In genomic region chr9:120011533-120011932, GRCm38 (mm10) we compare ENCODE assay signal across 8 mouse cellular contexts. TPM values are rescaled to one million over a fixed set of nuclear protein-coding genes. Genes with fewer than 3 reads are reported as not detected.
A peak's percentile ranks its signal among the peaks of the same experiment; 100 is the strongest.
DNase-seq lines count a peak whose midpoint lies in the region; ATAC-seq and TF ChIP-seq lines count a peak whose summit lies in the region.

No protein-coding gene starts in this region.

- peak overlapping the region; percentile 54 for H3K4me3 ChIP-seq in heart, adult 2 months
- H3K4me3 ChIP-seq in kidney, embryonic 14.5 days (ENCODE audit: low read length), result peak overlapping the region; percentile 43
- H3K4me3 ChIP-seq in limb, embryonic 15.5 days, result peak overlapping the region; percentile 43
- H3K4me3 ChIP-seq in midbrain, postnatal 0 days (ENCODE audit: low read depth, low read length), result peak overlapping the region; percentile 43
- peak overlapping the region; percentile 33 for H3K4me3 ChIP-seq in stomach, embryonic 14.5 days (ENCODE audit: low read depth, low read length)

- peak overlapping the region; percentile 39; the same call in 1 of the 2 replicates for H3K9ac ChIP-seq in heart, adult 2 months (ENCODE audit: low read depth, low read length)
- H3K9ac ChIP-seq in kidney, embryonic 14.5 days (ENCODE audit: low read depth, low read length), result 0 out of 2 replicates have a peak overlapping the region, but pooled peaks have one; percentile 23
- no peak overlapping the region for H3K9ac ChIP-seq in limb, embryonic 15.5 days
- H3K9ac ChIP-seq in midbrain, postnatal 0 days (replicated peaks; ENCODE audit: low read length, poor library complexity, severe bottlenecking), result peak overlapping the region; percentile 68
- H3K9ac ChIP-seq in stomach, embryonic 14.5 days (replicated peaks; ENCODE audit: low read depth, low read length), result no peak overlapping the region

- WGBS in heart, adult 2 months, result under 1% methylated on average over 10 of the region's 10 CpGs
- 3% methylated on average over 10 of the region's 10 CpGs for WGBS in kidney, embryonic 14.5 days
- 2% methylated on average over 10 of the region's 10 CpGs for WGBS in limb, embryonic 15.5 days
- 1% methylated on average over 10 of the region's 10 CpGs for WGBS in midbrain, postnatal 0 days
- WGBS in stomach, embryonic 14.5 days, result under 1% methylated on average over 10 of the region's 10 CpGs

- H3K36me3 ChIP-seq in heart, adult 2 months (ENCODE audit: control insufficient read depth, insufficient read depth, low read length), result peaks cover 4% of the 10 kb centered on the region; the same call in 1 of the 2 replicates
- no peaks in the 10 kb centered on the region for H3K36me3 ChIP-seq in kidney, embryonic 14.5 days (ENCODE audit: control insufficient read depth, insufficient read depth, low read length)
- H3K36me3 ChIP-seq in limb, embryonic 15.5 days, result no peaks in the 10 kb centered on the region
- no peaks in the 10 kb centered on the region for H3K36me3 ChIP-seq in midbrain, postnatal 0 days (ENCODE audit: insufficient read depth, low read length)
- no peaks in the 10 kb centered on the region for H3K36me3 ChIP-seq in stomach, embryonic 14.5 days (ENCODE audit: control insufficient read depth, insufficient read depth, low read length)

- H3K9me3 ChIP-seq in kidney, embryonic 14.5 days (ENCODE audit: control insufficient read depth, low read length), result no peaks in the 10 kb centered on the region
- no peaks in the 10 kb centered on the region for H3K9me3 ChIP-seq in limb, embryonic 15.5 days
- no peaks in the 10 kb centered on the region for H3K9me3 ChIP-seq in midbrain, postnatal 0 days (ENCODE audit: low read length)
- no peaks in the 10 kb centered on the region for H3K9me3 ChIP-seq in stomach, embryonic 14.5 days (ENCODE audit: control insufficient read depth, low read depth, low read length)

- H3K4me1 ChIP-seq in heart, adult 2 months (ENCODE audit: control insufficient read depth, insufficient read depth, low read length), result peaks cover 3% of the 10 kb centered on the region
- H3K4me1 ChIP-seq in kidney, embryonic 14.5 days (ENCODE audit: control insufficient read depth, insufficient read depth, low read length), result 0 out of 2 replicates have a peak, but pooled peaks cover 3% of the 10 kb centered on the region
- peaks cover 16% of the 10 kb centered on the region for H3K4me1 ChIP-seq in limb, embryonic 15.5 days
- H3K4me1 ChIP-seq in midbrain, postnatal 0 days (ENCODE audit: insufficient read depth, low read length), result no peaks in the 10 kb centered on the region
- peaks cover 8% of the 10 kb centered on the region; the same call in 1 of the 2 replicates for H3K4me1 ChIP-seq in stomach, embryonic 14.5 days (ENCODE audit: control insufficient read depth, insufficient read depth, low read length)

- no peaks in the 10 kb centered on the region for H3K79me2 ChIP-seq in heart, adult 2 months (replicated peaks; ENCODE audit: control insufficient read depth, insufficient read depth, low read length)

- TF ChIP-seq EP300 in heart, adult 2 months (IDR thresholded peaks at IDR 0.05; ENCODE audit: insufficient read depth, low read depth, low read length), result peak; percentile 52; the same call in 1 of the 2 replicates

- DNase-seq in 3134 (ENCODE audit: extremely low read depth, insufficient read length, low spot score) (peak; percentile 74), adipocyte (ENCODE audit: low spot score) (peak; percentile 86)
- peak; percentile 87 for DNase-seq in embryo, embryonic 11 days
- DNase-seq in heart, adult 2 months, result peak; percentile 69 to 80
- peak; percentile 95 for DNase-seq in midbrain, postnatal 0 days (ENCODE audit: low spot score)

- intact Hi-C loops in heart, adult 2 months (cut with DNase I), result loop anchor here (1.0 kb wide), 1 partner anchor 30 kb away; no protein-coding TSS in a partner anchor

- no peak for TF ChIP-seq POLR2A in heart, adult 2 months (IDR thresholded peaks at IDR 0.05; ENCODE audit: insufficient read depth, low read depth, low read length)

- peak; percentile 56 for ATAC-seq in kidney, embryonic 14.5 days (ENCODE audit: low FRiP score, low TSS enrichment)
- peak; percentile 15 for ATAC-seq in limb, embryonic 15.5 days (ENCODE audit: insufficient number of reproducible peaks, low FRiP score, low TSS enrichment, low read depth)
- peak; percentile 81 for ATAC-seq in midbrain, postnatal 0 days (ENCODE audit: low FRiP score)
- ATAC-seq in stomach, embryonic 14.5 days (ENCODE audit: insufficient number of reproducible peaks, insufficient read depth, low FRiP score, low read depth), result peak; percentile 38

- H3K4me2 ChIP-seq in kidney, embryonic 14.5 days (replicated peaks; ENCODE audit: low read depth, low read length), result peak overlapping the region; percentile 93
- H3K4me2 ChIP-seq in limb, embryonic 15.5 days, result peak overlapping the region; percentile 88
- peak overlapping the region; percentile 74 for H3K4me2 ChIP-seq in midbrain, postnatal 0 days (ENCODE audit: low read depth, low read length, poor library complexity, severe bottlenecking)
- H3K4me2 ChIP-seq in stomach, embryonic 14.5 days (replicated peaks; ENCODE audit: low read depth, low read length), result peak overlapping the region; percentile 85

- TF ChIP-seq CTCF in heart, adult 2 months (IDR thresholded peaks at IDR 0.05), result peak; percentile 81
- peak; percentile 92 for TF ChIP-seq CTCF in midbrain, postnatal 0 days (IDR thresholded peaks at IDR 0.05)

- no peaks in the 10 kb centered on the region for H3K27me3 ChIP-seq in heart, adult 2 months (ENCODE audit: control insufficient read depth, insufficient read depth, low read length)
- no peaks in the 10 kb centered on the region for H3K27me3 ChIP-seq in kidney, embryonic 14.5 days (ENCODE audit: control insufficient read depth, insufficient read depth, low read length)
- H3K27me3 ChIP-seq in limb, embryonic 15.5 days, result no peaks in the 10 kb centered on the region
- 0 out of 2 replicates have a peak, but pooled peaks cover 2% of the 10 kb centered on the region for H3K27me3 ChIP-seq in midbrain, postnatal 0 days (ENCODE audit: insufficient read depth, low read length)
- no peaks in the 10 kb centered on the region for H3K27me3 ChIP-seq in stomach, embryonic 14.5 days (ENCODE audit: control insufficient read depth, insufficient read depth, low read length)

- H3K27ac ChIP-seq in heart, adult 2 months, result peak overlapping the region; percentile 82
- H3K27ac ChIP-seq in kidney, embryonic 14.5 days (ENCODE audit: low read depth, low read length), result peak overlapping the region; percentile 59; the same call in 1 of the 2 replicates
- H3K27ac ChIP-seq in limb, embryonic 15.5 days, result peak overlapping the region; percentile 75
- peak overlapping the region; percentile 92 for H3K27ac ChIP-seq in midbrain, postnatal 0 days (ENCODE audit: low read depth, low read length)
- H3K27ac ChIP-seq in stomach, embryonic 14.5 days (ENCODE audit: low read length), result peak overlapping the region; percentile 78

RNA-seq across cellular contexts. Expression of gene Xirp1, which starts 11.9 kb away (rescaled TPM):
- total RNA-seq in heart, adult 2 months (2021), result 100 to 1,000 TPM; 118 to 133 TPM
- 55.5 and 72.8 TPM in 2 replicates for polyA plus RNA-seq in heart, adult 2 months (2012; rRNA removed)
- polyA plus RNA-seq in kidney, embryonic 14.5 days (2014; fragmentation: Nextera tagmentation; extraction: Ambion mirVana), result not detected in 2 replicates
- polyA plus RNA-seq in limb, embryonic 15.5 days (2015; fragmentation: Nextera tagmentation; extraction: Ambion mirVana), result 1.2 and 4.8 TPM in 2 replicates
- 0.05 TPM in 1 of 2 replicates, not detected in the other for total RNA-seq in midbrain, postnatal 0 days (2014; rRNA removed)
- not detected in 2 replicates for polyA plus RNA-seq in midbrain, postnatal 0 days (2015; fragmentation: Nextera tagmentation; extraction: Ambion mirVana)
- polyA plus RNA-seq in stomach, embryonic 14.5 days (2014; fragmentation: Nextera tagmentation; extraction: Ambion mirVana), result 0.07 and 0.08 TPM in 2 replicates

RNA-seq across cellular contexts. Expression of gene Csrnp1, which starts 27.1 kb away (rescaled TPM):
- 10 to 100 TPM; 21.1 to 21.6 TPM for total RNA-seq in heart, adult 2 months (2021)
- polyA plus RNA-seq in heart, adult 2 months (2012; rRNA removed), result 23.6 and 28.7 TPM in 2 replicates
- polyA plus RNA-seq in kidney, embryonic 14.5 days (2014; fragmentation: Nextera tagmentation; extraction: Ambion mirVana), result 1.9 and 3.9 TPM in 2 replicates
- polyA plus RNA-seq in limb, embryonic 15.5 days (2015; fragmentation: Nextera tagmentation; extraction: Ambion mirVana), result 8.3 and 9.1 TPM in 2 replicates
- 1.7 and 1.9 TPM in 2 replicates for total RNA-seq in midbrain, postnatal 0 days (2014; rRNA removed)
- 0.91 and 1.1 TPM in 2 replicates for polyA plus RNA-seq in midbrain, postnatal 0 days (2015; fragmentation: Nextera tagmentation; extraction: Ambion mirVana)
- polyA plus RNA-seq in stomach, embryonic 14.5 days (2014; fragmentation: Nextera tagmentation; extraction: Ambion mirVana), result 2.5 and 3.2 TPM in 2 replicates

RNA-seq across cellular contexts. Expression of gene Cx3cr1, which starts 58.1 kb away (rescaled TPM):
- total RNA-seq in heart, adult 2 months (2021), result 1 to 10 TPM; 1.2 to 3.7 TPM
- polyA plus RNA-seq in heart, adult 2 months (2012; rRNA removed), result 4.4 and 6.4 TPM in 2 replicates
- polyA plus RNA-seq in kidney, embryonic 14.5 days (2014; fragmentation: Nextera tagmentation; extraction: Ambion mirVana), result 3.0 and 7.4 TPM in 2 replicates
- polyA plus RNA-seq in limb, embryonic 15.5 days (2015; fragmentation: Nextera tagmentation; extraction: Ambion mirVana), result 15.1 and 16.0 TPM in 2 replicates
- 12.6 and 19.3 TPM in 2 replicates for total RNA-seq in midbrain, postnatal 0 days (2014; rRNA removed)
- 6.8 and 9.0 TPM in 2 replicates for polyA plus RNA-seq in midbrain, postnatal 0 days (2015; fragmentation: Nextera tagmentation; extraction: Ambion mirVana)
- polyA plus RNA-seq in stomach, embryonic 14.5 days (2014; fragmentation: Nextera tagmentation; extraction: Ambion mirVana), result 12.9 and 13.7 TPM in 2 replicates

Comparison
In these comparisons a context has a peak if more than half of its experiments do, and no peak if none do; other contexts are left out.
1. Peak in every context shown above with its lines: DNase-seq, ATAC-seq, H3K4me3 ChIP-seq and H3K27ac ChIP-seq.
2. H3K9ac ChIP-seq: peak in heart, adult 2 months (single experiment), kidney, embryonic 14.5 days (single experiment) and midbrain, postnatal 0 days (single experiment); none in limb, embryonic 15.5 days (single experiment) and stomach, embryonic 14.5 days (single experiment).
3. ATAC-seq: peak in every context shown above with its lines; median percentile 81 in midbrain, postnatal 0 days; 56 in kidney, embryonic 14.5 days; 38 in stomach, embryonic 14.5 days; 15 in limb, embryonic 15.5 days.